Mouse (Mus musculus): ENCODE results near the gene Gm11992.

Gene Gm11992

GRCm38 (mm10) chr11:9115367-9116120, 67.2 kb downstream of the Gm11992 start:
- in situ Hi-C loops (cut with MboI, MseI) = no loop called here

- in situ Hi-C loops (cut with MboI, MseI) = no loop called here
Measured at GRCm38 (mm10) chr11:9116121-9116520, 67.7 kb downstream of the Gm11992 start.

- in situ Hi-C loops (cut with MboI, MseI) = no loop called here
Measured at GRCm38 (mm10) chr11:9116916-9117315, 68.5 kb downstream of the Gm11992 start.

GRCm38 (mm10) chr11:9117358-9118049, 69.1 kb downstream of the Gm11992 start:
- in situ Hi-C loops (cut with MboI, MseI) = no loop called here

- in situ Hi-C loops (cut with MboI, MseI) = no loop called here
Measured at GRCm38 (mm10) chr11:9118050-9118420, 69.6 kb downstream of the Gm11992 start, which contains the start of gene Upp1. TSS of gene Upp1 (plus strand) at chr11:9118103.

- in situ Hi-C loops (cut with MboI, MseI) = no loop called here
Measured at GRCm38 (mm10) chr11:9118421-9119121, 70.2 kb downstream of the Gm11992 start.
